Mouse (Mus musculus): ENCODE results near the gene Adamts2. TPM values are rescaled to one million over a fixed set of nuclear protein-coding genes. Genes with fewer than 3 reads are reported as not detected.

Gene Adamts2
- polyA plus RNA-seq, 1 experiment = 3.1 TPM

DNA sequence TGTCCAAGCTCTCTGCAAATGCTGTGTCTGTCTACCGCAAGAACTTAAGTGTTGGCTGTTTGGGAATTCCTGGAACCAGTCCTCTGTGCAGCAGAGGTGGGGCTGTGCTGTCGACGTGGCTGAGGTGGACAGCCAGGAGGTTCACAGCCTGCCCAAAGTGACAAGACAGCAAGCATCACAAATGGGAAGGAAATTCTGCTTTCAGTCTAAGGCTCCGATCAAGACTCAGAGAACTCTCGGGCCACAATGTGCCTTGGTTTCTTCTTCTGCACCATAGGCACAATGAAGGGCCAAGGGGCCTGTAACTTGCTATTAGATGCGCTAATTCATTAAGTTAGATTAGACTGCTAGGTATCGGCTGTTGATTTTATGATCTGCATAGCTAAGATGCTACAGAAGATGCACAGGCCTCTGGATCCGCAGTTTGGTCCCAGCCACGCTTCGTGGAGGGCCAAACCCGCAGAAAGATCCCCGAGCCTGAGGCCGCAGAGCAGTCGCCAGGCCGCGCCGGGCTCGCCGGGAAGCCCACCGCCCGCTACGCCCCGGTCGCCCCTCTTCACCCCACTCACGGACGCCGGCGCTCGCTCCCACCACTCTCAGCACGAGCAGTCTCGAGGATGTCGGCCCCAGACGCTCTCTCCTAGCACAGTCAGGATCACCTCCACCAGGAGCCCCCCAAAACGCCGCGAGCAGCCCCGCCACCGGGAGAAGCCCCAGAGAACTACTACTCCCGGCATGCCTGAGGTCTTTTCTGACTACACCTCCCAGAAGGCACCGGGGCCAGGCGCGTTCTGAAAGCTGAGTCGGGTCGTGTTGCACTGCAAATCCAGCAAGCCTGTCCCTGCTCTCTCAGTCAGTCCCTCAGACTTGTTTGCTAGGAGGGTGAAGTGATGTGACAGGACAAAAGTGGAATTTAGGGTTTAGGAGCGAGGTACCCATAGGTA is 225.4 kb downstream of the Adamts2 start, which contains the start of gene Zfp354c:
Zfp354c (minus strand) TSS at position 715 of the 944 bp plus-strand sequence.
- Histone ChIP-seq H3K36me3 (ENCODE audit: control insufficient read depth, insufficient read depth, low read length) (no peaks in the 10 kb centered on the region; the same call in 1 of the 2 replicates), H3K27ac (ENCODE audit: insufficient read depth, low read length) (no peak within 1 kb of the TSS), H3K4me1 (ENCODE audit: control insufficient read depth, insufficient read depth, insufficient read length) (peaks cover 5% of the 10 kb centered on the region; the same call in 1 of the 2 replicates), H3K4me3 (ENCODE audit: extremely low read depth, insufficient read depth, insufficient read length) (peak within 1 kb of the TSS; percentile 91), H3K27me3 (ENCODE audit: control insufficient read depth, insufficient read depth, low read length) (no peaks in the 10 kb centered on the region)
- WGBS = 2% methylated on average over 45 of the region's 45 CpGs
- TF ChIP-seq CTCF (IDR thresholded peaks at IDR 0.05; ENCODE audit: extremely low read depth, insufficient read depth, insufficient read length, insufficient replicate concordance) (no peak), POLR2A (IDR thresholded peaks at IDR 0.05; ENCODE audit: low read depth, low read length) (peak; percentile 43)
- peak; percentile 26 to 83 for DNase-seq (ENCODE audit: low read depth in 1 of 2, low spot score in 2 of 2)

DNA sequence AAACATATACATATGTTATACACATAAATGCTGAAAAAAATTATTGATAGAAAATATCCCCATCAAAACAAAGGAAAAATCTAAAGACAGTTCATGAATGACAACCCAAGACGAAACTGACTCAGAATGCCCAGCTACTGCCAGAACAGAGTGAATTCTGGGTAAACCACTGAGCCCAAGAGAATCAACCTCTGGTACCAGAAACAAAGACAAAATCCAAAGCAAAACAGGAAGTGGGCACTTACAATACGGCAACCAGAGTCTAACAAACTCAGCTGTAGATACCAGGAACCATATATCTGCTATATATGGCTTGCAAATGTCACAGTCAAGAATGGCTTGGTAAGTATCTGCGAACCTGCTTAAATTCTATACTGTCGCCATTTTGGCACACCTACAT is 233.8 kb downstream of the Adamts2 start:
- peak; percentile 33 to 68 for DNase-seq (ENCODE audit: low read depth in 1 of 2, low spot score in 2 of 2)
- no peak overlapping the region; the same call in 1 of the 2 replicates for H3K27ac ChIP-seq (ENCODE audit: insufficient read depth, low read length)
- no peaks in the 10 kb centered on the region; the same call in 1 of the 2 replicates for H3K4me1 ChIP-seq (ENCODE audit: control insufficient read depth, insufficient read depth, insufficient read length)
- H3K36me3 ChIP-seq (ENCODE audit: control insufficient read depth, insufficient read depth, low read length) = no peaks in the 10 kb centered on the region
- WGBS = 34% methylated on average over 4 of the region's 4 CpGs
- H3K27me3 ChIP-seq (ENCODE audit: control insufficient read depth, insufficient read depth, low read length) = no peaks in the 10 kb centered on the region
- TF ChIP-seq CTCF (IDR thresholded peaks at IDR 0.05; ENCODE audit: extremely low read depth, insufficient read depth, insufficient read length, insufficient replicate concordance) = no peak
- no peak for TF ChIP-seq POLR2A (IDR thresholded peaks at IDR 0.05; ENCODE audit: low read depth, low read length)
- H3K4me3 ChIP-seq (ENCODE audit: extremely low read depth, insufficient read depth, insufficient read length) = no peak overlapping the region

DNA sequence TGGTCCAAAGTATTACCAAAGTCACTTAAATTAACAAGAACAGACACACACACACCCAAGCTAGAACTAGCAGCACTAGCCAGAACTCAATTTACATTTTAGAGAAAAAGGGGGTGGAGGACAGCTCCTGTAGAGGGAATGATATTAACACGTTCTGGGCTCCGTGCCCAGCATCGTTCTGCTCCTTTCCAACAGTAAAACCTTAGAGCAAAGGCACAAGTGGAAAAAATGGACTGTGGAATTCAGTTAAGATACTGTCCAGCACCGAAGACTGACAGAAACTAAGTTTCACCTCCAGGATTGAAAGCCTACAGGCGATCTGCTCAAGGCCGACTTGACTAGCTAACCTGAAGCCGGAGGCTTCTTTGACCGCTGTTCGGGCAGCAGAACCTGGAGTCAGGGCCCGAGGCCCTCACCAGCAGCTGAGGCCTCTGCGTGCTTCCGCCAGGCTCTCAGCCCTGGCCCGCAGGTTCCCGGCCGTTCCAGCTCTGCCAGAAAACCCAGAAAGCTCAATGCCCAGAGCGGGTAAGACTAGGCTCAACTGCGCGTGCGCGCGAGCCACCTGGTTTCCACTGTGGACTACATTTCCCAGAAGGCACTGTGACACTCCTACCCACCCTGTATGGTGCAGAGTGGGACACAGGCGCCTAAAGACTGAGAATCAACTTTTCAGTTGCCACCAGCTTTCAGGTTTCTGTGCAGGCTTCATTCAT is 239.3 kb downstream of the Adamts2 start, which contains the start of gene Zfp879:
Zfp879 (minus strand) TSS at position 530 of the 713 bp plus-strand sequence.
- H3K27ac ChIP-seq (ENCODE audit: insufficient read depth, low read length) = no peak within 1 kb of the TSS; the same call in 1 of the 2 replicates
- H3K36me3 ChIP-seq (ENCODE audit: control insufficient read depth, insufficient read depth, low read length) = no peaks in the 10 kb centered on the region
- 29% methylated on average over 22 of the region's 22 CpGs for WGBS
- H3K4me1 ChIP-seq (ENCODE audit: control insufficient read depth, insufficient read depth, insufficient read length) = 0 out of 2 replicates have a peak, but pooled peaks cover 5% of the 10 kb centered on the region
- no peaks in the 10 kb centered on the region for H3K27me3 ChIP-seq (ENCODE audit: control insufficient read depth, insufficient read depth, low read length)
- TF ChIP-seq POLR2A (IDR thresholded peaks at IDR 0.05; ENCODE audit: low read depth, low read length) (no peak), CTCF (IDR thresholded peaks at IDR 0.05; ENCODE audit: extremely low read depth, insufficient read depth, insufficient read length, insufficient replicate concordance) (no peak)
- peak; percentile 57 to 84 for DNase-seq (ENCODE audit: low read depth in 1 of 2, low spot score in 2 of 2)
- H3K4me3 ChIP-seq (ENCODE audit: extremely low read depth, insufficient read depth, insufficient read length) = peak within 1 kb of the TSS; percentile 49

DNA sequence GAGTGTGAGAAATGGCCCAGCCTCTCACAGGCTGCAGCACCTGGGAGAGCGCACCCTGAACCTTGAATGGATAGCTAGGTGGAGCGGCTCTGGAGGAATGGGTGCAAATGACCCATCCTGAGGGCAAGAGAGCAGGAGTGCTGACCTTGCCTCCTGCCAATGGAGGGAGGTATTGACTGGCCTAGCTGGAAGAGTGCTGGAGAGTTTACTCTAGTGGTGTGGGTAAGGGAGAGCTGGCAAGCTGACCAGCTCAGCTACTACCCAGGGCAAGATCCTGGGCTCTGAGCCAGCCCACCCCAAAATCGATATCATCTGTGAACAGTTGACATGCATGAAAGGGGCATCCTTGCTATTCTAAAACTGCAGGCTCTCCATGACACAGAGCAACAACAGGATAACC is 244.1 kb downstream of the Adamts2 start:
- H3K27me3 ChIP-seq (ENCODE audit: control insufficient read depth, insufficient read depth, low read length) = peaks cover 2% of the 10 kb centered on the region; the same call in 1 of the 2 replicates
- H3K4me3 ChIP-seq (ENCODE audit: extremely low read depth, insufficient read depth, insufficient read length) = no peak overlapping the region
- no peak for DNase-seq (ENCODE audit: low read depth in 1 of 2, low spot score in 2 of 2)
- no peak for TF ChIP-seq POLR2A (IDR thresholded peaks at IDR 0.05; ENCODE audit: low read depth, low read length)
- TF ChIP-seq CTCF (IDR thresholded peaks at IDR 0.05; ENCODE audit: extremely low read depth, insufficient read depth, insufficient read length, insufficient replicate concordance) = no peak
- H3K36me3 ChIP-seq (ENCODE audit: control insufficient read depth, insufficient read depth, low read length) = no peaks in the 10 kb centered on the region
- no peak overlapping the region for H3K27ac ChIP-seq (ENCODE audit: insufficient read depth, low read length)
- H3K4me1 ChIP-seq (ENCODE audit: control insufficient read depth, insufficient read depth, insufficient read length) = peaks cover 10% of the 10 kb centered on the region
- 92% methylated on average over 3 of the region's 3 CpGs for WGBS

DNA sequence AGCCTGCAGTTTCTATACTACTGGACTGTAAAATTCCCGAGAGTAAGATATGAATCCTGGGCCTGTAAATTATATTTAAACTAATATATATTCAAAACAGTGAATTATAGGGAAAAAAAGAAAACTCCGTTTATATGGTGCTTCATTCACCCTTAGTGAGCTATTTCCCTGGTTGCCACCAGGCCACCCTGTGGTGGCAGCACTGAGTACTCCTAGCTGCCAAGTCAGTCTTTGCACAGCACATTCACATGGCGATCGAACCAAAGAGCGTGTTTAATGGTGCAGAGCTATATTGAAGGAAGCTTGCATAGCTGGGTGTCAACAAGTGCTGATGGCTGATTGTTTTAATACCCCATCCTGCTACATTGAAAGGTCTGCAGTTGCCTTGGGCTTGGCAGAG is 245.2 kb downstream of the Adamts2 start:
- Histone ChIP-seq H3K27ac (ENCODE audit: insufficient read depth, low read length) (no peak overlapping the region), H3K36me3 (ENCODE audit: control insufficient read depth, insufficient read depth, low read length) (no peaks in the 10 kb centered on the region), H3K27me3 (ENCODE audit: control insufficient read depth, insufficient read depth, low read length) (peaks cover 3% of the 10 kb centered on the region; the same call in 1 of the 2 replicates), H3K4me3 (ENCODE audit: extremely low read depth, insufficient read depth, insufficient read length) (no peak overlapping the region), H3K4me1 (ENCODE audit: control insufficient read depth, insufficient read depth, insufficient read length) (peaks cover 11% of the 10 kb centered on the region)
- peak; percentile 19; the same call in 1 of the 2 replicates for TF ChIP-seq CTCF (IDR thresholded peaks at IDR 0.05; ENCODE audit: extremely low read depth, insufficient read depth, insufficient read length, insufficient replicate concordance)
- TF ChIP-seq POLR2A (IDR thresholded peaks at IDR 0.05; ENCODE audit: low read depth, low read length) = no peak
- DNase-seq (ENCODE audit: low read depth in 1 of 2, low spot score in 2 of 2) = no peak
- 85% methylated on average over 5 of the region's 5 CpGs for WGBS

DNA sequence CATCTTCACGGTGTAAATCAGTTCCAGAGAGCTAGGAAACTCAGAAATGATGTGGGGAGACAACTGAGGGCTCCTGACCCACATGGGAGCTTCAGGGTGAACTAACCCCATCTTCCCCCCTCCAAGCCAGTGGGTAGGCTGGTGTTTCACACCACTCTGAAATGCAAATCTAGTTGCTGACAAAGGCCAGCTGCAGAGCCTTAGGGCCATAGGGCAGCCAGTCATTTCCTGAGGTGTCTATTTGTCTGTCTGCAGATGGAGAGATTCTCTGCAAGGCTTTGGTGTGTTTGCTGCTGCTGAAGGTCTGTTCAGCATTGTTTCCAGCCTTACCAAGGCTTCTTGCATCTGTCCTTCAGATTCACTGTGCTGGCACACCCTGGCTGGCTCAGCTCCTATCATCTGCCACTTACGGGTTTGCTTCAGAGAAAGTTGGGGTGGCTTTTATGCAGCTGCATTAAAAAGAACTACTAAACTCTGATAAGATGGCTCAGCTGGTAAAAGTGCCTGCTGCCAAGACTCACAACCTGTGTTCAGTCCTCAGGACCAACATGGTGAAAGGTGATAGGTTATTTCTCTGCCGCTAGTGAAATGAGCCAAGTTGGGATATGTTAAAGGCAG is 246.7 kb downstream of the Adamts2 start:
- H3K27ac ChIP-seq (ENCODE audit: insufficient read depth, low read length) = peak overlapping the region; percentile 40; the same call in 1 of the 2 replicates
- H3K27me3 ChIP-seq (ENCODE audit: control insufficient read depth, insufficient read depth, low read length) = peaks cover 3% of the 10 kb centered on the region; the same call in 1 of the 2 replicates
- H3K36me3 ChIP-seq (ENCODE audit: control insufficient read depth, insufficient read depth, low read length) = no peaks in the 10 kb centered on the region
- peak in 1 of 2 experiments; percentile 43 for DNase-seq (ENCODE audit: low read depth in 1 of 2, low spot score in 2 of 2)
- H3K4me3 ChIP-seq (ENCODE audit: extremely low read depth, insufficient read depth, insufficient read length) = no peak overlapping the region
- TF ChIP-seq CTCF (IDR thresholded peaks at IDR 0.05; ENCODE audit: extremely low read depth, insufficient read depth, insufficient read length, insufficient replicate concordance) (no peak), POLR2A (IDR thresholded peaks at IDR 0.05; ENCODE audit: low read depth, low read length) (no peak)
- WGBS = 42% methylated on average over 3 of the region's 3 CpGs
- peaks cover 11% of the 10 kb centered on the region for H3K4me1 ChIP-seq (ENCODE audit: control insufficient read depth, insufficient read depth, insufficient read length)

Data from spleen, adult 2 months (tissue).